Mouse (Mus musculus) left cerebral cortex, postnatal 10 days (tissue): Measurements from ENCODE around the gene Rplp2. TPM values are rescaled to one million over a fixed set of nuclear protein-coding genes. Genes with fewer than 3 reads are reported as not detected.

Experiments used
- DNase-seq, 2 experiments: peaks; one replicate each; pipeline ENCODE4 v3.0.0; 2021 to 2022; ENCODE audit warnings: low spot score in 2 of 2, mixed read lengths in 1 of 2; ENCODE audit errors: extremely low spot score in 1 of 2
- intact Hi-C: fragments of 180-260 bp; cut with DNase I; formaldehyde crosslinking; loops from one replicate; pipeline ENCODE4 v1.15.1; 2025
- total RNA-seq, 2 experiments: library from RNA; stranded (reverse); gene quantifications; 2 replicates each; pipeline ENCODE4 v1.2.3; 2021

Rplp2 gene
- total RNA-seq, 2 experiments from 2014 or later = 687 to 705 TPM

DNA sequence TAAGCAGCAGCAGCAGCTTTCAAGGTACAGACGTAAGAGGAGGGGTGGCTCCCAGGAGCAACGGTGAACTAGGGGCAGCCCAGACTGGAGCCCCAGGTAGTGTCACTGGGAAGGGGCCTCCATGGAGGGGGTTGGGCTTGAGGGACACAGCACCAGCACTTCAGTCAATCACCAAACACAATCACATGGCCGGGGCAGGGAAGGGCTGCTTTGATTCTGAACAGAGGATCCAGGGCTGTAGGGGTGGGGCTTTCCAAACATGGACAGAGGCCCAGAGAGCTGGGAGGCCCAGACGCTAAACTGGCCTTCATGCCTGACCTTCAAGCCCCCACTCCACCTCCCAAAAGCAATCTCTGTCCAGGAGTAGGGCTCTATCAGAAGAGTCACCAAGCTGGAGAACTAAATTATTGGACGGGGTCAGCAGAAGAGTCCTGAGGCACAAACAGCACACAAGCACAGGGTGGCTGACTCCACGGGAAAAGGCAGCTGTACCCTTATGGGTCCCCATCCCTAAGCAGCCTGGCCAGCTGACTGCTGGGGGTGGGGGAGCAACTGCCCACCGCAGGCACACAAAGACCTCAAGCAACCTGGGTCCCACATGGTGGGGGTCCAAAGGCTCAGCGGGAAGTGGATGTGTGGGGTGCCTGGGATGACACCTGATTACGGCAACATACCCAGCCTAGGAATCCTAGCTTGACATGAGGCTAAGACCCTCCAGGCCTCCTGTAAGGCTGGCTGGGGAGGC lies 17.2 kb upstream of the Rplp2 start:
- intact Hi-C loops = no loop called here

DNA sequence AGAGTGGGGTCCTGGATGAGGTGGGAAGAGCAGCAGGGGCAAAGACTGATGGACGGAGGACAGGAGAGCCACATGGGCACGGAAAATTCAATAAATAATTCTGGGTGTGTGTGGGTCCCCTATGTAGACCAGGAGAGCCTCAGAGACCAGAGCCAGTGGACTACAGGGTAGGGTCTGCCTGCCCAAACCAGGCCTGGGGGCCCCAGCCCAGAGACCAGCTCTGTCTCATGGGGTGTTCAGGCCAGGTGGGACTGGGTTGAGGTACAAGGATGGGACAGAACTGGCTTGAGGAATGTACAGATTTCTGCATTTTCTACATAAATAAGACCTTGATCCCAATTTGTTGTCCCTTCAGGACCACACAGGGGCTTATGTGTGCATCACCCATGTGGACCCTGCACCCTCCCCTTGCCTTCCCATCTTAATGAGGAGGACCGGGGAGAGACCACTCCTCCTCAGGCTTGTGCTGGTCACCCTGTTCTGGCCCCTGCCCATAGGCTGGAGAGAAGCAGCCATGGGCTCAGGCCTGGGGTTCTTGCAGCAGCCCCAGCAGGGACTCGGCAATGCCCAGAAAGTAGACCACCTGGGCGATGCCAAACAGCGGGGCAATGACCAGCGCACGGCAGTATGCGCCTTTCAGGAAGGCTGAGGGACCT lies 16.5 kb upstream of the Rplp2 start:
- peak in 1 of 2 experiments; percentile 25 for DNase-seq
- intact Hi-C loops = no loop called here

More for the DNA sequence above, 17.2 kb upstream of the Rplp2 start:
- DNase-seq = peak in 1 of 2 experiments; percentile 34

DNA sequence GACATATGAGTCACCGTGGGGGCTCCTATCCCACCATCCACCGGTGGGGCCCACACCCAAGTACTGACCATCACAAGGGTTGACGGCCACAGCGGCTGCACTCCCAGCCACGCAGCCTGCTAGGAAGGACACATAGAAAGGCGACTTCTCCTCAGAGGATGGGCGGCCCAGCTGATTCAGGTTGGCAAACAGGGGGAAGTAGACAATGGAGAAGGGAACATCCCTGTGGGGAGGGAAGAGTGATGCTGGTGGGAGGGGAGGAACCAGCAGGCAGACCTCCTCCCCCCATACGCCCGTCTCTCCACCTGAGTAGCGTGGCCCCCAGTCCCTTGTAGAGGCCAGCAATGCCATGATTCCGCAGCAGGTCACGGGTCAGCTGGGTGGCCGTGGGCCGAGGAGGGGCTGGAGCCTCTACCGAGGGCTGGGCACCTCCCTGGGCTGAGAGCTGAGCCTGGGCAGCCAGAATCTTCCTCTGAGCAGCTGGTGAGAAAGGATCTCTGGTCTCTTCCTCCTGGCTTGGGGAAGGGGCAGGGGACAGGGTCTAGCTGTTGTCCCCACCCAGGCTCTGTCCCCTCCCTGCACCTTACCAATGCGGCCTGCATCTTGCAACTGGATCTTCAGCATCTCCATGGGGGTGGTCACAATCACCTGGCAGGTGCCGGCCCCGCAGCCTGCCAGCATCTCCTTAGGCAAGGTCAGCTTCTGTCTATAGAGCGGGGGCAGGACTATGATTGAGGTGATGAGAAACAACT lies 15.6 kb upstream of the Rplp2 start:
- peak in 1 of 2 experiments; percentile 34 for DNase-seq
- intact Hi-C loops = no loop called here

DNA sequence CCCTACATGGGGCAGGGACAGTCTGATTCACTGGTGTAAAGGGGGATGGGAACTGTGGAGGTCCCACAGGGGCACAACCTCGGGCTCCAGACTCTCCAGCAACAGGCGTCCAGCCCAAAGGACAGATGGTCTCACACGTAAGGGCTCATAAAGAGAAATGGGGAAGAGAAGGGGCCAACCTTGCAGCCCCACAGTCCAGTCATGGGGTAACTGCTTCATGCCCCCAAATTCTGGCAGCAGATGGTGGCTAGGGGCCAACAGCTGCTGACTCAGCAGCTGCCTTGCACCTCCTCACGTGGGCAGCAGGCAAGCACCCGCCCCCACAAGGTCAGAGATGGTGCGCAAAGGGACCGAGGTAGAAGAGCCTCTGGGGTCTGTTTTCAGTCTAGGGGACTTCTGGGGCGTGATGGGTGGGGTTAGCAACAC lies 15.0 kb upstream of the Rplp2 start:
- intact Hi-C loops = no loop called here
- peak in 1 of 2 experiments; percentile 38 for DNase-seq

DNA sequence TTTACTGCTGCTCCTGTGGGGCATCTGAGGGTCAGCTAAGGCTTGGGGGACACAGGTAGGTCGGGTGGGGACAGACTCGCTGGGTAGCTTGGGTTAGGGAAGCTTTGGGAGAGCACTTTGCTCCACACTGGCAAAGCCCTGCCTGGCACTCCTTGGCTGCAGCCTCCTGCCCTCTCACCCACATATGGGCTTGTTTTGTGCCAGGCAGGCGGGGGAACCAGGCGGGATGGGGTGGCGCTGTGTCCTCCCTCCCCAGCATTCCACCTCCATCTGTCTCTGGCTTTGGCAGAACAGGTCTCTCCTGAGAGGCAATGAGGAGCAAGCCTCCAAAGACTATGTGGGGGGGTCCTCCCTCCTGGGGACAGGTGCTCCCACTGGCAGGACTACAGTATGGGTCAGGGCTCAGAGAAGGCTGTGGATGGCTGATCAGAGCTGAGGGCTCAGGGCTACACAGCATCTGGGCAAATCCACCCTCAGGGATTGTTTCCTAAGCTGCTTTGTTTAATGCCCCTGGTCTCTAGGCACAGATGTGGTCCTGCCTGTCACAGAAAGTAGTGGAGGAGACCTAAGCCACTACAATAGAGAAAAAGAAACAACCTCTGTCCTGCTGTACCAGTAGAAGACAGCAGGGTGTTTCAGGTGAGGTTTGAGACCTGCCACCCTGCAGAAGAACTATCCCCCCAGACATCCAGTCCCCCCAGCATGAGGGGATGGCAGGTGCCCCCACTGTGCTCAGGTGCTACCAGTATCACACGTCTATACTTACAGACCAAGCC lies 14.2 kb upstream of the Rplp2 start:
- intact Hi-C loops = no loop called here

DNA sequence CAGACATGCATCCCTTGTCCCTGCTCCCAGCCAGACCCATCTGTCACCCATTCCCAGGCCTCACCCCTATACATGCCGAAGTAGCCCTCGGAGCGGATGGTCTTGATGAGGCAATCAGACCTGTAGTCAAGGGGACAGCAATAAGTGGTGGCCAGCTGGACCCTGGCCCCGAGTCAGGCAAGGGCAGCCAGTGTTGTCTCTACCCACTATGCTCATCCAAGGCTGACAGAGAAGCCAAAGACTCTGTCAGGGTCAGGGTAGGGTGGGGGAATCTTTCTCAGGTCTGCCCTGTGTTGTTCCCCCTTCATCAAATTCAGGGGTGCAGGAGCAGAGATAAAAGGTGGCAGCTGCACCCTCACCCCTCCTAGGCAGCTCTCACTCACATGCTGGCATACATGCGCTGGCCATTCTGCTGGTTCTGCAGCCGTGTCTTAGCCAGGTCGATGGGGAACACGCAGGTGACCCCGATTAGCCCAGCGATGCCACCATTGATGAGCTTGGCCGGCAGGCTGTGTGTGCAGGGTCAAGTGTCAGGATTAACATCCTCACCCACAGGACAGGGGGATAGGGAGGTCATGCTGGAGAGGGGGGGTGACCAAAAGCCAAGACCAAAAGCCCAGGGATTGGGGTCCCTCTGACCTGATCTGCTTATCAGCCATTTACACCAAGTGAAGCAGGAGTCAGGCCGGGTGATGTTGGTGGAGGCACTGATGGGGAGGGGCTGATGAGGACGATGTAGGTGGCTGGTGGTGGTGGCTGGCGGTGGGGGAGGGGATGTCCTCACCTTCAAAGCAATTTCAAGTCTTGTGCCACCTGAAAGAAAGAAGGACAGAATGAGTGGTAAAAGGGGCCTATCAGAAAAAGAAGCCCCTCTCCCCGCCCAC lies 13.4 kb upstream of the Rplp2 start:
- intact Hi-C loops = no loop called here
- peak in 1 of 2 experiments; percentile 33 for DNase-seq

More for the DNA sequence above, 14.2 kb upstream of the Rplp2 start:
- DNase-seq = peak in 1 of 2 experiments; percentile 29

DNA sequence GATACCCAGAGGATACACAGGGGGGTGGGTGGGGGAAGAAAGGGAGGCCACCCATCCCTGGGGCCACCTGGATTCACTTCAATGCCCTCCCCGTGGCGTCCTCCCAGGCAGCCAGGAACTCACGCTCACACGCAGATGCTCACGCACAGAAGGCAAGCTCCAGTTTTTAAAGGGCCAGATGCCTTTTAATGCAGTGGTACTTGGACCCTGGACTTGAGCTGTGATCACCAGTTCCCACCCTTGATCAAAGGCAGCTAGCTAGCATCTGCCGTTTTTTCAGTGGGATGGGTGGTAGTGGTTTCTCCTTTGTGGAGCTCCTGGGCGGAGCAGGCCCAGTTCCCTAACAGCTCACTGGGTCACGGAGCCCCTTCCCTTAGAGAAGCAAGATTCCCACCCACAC lies 12.7 kb upstream of the Rplp2 start:
- intact Hi-C loops = no loop called here
- DNase-seq = peak; percentile 62 to 63

DNA sequence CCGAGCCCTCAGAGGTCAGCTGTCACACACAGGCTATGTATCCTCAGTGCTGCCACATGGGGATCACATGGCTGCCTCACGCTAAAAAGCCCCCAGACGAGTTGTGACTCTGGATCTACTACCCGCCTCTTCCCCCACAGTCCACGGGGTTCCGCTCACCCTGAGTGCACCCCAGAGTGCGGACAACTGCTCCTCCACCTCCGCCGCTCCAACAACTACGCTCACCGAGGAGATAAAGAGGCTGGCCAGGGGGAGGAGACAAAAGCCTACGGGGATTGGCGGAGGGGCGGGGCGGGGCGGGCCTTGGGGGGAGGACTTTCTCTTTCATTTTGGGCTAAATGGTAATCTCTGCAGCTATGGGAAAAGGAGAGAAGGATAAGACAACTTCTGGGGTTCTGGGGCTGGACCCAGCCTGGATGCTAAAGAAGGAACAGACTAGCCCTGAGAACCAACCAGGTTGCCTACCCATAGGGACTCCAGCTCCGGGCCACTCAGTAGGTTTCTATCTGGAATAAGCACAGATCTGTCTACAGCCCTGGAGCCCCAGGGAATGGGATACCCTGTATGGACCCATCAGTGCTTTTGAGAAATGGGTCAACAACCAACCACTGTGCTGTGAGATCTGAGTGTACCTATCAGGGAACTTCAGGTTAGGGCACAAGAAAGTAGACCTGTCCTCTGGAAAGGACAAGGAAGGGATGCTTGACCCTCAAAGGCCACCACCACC lies 11.9 kb upstream of the Rplp2 start:
- DNase-seq = peak in 1 of 2 experiments; percentile 76
- intact Hi-C loops = no loop called here

DNA sequence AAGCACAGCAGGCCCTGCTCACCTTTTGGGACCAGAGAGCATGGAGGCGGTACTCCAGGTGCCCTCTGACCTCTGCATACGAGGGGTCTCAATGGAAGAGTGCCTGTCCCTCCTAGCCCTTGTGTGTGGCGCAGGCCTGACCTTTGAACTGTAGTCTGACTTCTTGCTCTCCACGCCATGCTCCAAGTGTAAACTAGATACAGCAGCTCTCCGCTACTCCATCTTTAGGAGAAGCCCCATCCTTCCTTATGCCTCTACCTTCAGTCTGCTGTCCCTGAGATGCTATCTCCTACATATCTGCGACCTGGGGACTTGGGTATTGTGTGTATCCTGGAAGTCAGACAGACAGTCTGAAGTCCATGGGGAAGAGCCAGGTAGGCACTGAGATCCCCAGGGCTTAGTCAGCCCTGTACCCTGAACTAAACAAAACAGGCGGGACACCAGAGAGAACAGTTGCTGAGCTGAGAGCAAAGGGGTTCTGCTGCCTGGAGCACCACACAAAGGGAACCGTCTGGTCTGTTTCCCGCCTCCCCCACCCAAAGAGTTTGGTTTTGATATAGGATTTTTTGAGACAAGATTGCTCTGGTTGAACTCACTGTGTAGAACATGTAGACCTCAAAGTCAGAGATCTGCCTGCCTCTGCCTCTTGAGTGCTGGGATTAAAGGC lies 11.2 kb upstream of the Rplp2 start:
- peak in 1 of 2 experiments; percentile 32 for DNase-seq
- intact Hi-C loops = no loop called here

DNA sequence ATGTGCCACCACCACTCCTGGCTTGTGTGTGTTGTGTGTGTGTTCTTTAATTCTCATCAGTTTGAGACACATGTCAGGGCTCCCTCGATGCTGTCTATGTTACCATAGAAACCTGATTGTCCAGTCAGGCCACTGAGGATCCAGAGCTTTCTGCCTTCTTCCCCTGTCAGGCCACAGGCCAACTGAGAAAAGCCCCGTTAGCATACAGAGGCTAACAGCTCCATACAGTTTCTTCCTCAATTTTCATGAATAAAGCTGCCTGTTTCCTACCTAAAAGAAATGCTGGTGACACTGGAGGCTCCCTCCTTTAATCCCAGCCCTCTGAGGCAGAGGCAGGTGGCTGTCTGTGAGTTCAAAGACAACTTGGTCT lies 10.7 kb upstream of the Rplp2 start:
- DNase-seq = no peak
- intact Hi-C loops = no loop called here

DNA sequence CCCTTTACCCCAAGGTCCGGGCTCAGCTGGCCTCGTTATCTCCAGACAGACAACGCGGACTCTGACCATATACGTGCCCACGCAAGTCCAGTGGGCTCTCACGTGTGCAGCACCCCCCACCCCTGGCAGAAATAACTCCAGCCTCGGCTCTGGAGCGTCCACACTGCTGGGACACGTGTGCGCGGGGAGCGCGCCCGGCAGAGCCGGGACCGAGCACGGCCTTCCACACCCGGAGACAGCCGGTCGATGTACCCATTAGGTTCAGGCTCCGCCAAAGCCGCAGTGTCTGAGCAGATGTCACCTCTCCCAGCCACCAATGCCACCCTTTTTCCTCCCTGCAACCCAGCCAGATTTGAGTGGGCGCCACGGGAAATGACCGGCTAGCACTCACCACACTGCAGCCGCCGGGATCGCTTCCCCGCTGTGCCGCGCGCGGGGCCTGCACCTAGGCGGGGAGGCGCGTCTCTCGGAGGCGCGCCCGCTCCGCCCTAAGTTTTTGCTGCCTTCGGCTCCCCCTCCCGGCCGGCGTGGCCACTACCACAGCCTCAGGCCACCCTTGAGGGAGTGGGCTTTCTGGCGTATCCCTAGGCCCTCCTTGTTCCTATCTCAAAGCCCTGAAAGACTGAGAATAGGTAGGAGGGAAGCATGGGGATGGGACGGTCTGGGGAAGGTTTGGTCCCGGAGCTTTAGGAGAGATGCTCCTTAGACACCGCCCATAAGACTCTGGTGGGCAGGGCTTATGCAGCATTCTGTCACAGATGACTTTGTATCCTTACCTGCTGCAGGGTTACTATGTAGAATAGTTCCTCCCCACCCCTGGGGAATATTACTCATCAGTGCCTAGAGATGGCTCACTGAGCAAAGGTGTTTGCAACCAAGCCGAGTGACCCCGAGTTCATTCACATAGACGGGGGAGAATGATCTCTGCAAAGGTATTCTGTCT lies 9.7 kb upstream of the Rplp2 start, which contains the start of gene Slc25a22:
Slc25a22 (minus strand) TSS at position 715 of the 943 bp plus-strand sequence.
- peak; percentile 76 to 91 for DNase-seq
- intact Hi-C loops = no loop called here

DNA sequence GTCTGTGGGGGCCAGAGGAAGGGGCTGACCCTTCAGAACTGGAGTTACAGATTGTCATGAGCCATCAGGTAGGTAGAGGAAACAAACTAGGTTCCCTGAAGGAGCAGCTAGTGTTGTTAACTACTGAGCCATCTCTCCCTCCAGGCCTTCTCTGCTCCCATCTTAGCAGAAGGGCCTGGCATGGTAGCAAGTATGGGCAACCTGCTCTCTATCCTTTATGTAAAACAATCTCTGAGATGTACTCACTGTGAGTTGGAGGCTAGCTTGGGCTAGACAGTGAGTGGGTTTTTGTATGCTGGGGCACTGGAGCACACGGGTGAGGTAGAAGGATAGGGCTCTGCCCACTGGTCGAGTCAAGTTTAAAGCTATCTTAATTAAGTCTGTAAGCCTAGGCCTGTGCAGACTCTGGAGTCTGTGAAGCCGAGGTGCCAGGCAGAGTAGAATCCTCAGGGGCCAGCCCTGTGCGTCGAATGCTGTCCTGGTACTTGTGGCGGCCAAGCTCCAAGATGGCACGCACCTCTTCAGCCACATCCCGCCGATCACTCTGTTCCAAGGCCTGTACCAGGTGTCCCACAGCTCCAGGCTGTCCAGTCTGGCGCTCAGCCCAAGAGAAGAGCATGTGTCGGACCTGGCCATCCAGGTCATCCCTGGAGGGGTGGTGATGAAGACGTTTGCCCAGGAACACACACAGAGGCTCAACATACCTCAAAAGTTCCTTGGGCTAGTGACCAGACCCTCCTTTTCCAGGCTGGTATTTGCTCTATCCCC lies 8.8 kb upstream of the Rplp2 start:
- intact Hi-C loops = no loop called here
- peak in 1 of 2 experiments; percentile 44 for DNase-seq

DNA sequence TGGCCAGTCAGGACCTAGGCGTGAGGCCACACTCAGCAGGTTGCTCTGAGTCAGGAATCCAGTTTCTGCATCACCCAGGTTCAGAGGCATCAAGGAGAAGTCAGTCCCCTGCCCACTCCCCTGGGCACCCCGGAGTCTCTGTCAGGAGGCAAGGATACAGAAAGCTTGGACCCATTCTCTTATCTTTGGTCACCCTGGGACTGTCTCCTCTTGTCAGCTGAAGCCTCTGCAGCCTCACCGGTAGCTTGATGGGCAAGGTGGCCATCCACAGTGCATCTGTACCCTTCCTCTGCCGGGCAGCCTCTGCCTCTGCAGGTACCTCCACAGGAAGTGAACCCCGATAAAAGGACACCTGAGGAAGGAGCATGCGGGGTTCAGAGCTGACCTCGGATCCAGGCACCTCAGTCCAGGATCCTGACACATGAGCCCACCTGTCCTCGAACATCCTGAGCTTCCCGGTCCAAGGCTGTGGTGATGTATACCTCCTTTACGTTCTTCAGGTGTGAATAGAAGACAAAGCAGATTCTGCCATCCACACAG lies 8.0 kb upstream of the Rplp2 start:
- no peak for DNase-seq
- intact Hi-C loops = no loop called here

DNA sequence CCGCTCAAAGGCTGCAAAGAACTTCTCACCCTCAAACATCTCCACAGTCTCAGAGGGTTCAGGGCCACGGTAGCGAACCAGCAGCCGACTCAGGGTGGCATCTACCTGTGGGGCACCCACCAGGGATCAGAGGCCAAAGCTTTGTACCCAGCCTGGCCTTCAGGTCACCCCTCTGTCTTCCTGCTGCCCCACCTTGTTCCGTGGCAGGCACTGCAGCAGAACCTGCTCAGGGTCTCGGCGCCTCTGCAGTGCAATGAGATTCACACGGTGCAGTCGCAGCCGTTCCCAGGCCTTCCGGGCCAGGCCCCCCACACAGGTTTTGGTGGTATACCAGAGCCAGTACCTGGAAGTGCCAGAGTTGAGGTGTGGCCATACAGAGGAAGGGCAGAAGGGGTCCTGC lies 7.4 kb upstream of the Rplp2 start:
- peak in 1 of 2 experiments; percentile 30 for DNase-seq
- intact Hi-C loops = no loop called here

DNA sequence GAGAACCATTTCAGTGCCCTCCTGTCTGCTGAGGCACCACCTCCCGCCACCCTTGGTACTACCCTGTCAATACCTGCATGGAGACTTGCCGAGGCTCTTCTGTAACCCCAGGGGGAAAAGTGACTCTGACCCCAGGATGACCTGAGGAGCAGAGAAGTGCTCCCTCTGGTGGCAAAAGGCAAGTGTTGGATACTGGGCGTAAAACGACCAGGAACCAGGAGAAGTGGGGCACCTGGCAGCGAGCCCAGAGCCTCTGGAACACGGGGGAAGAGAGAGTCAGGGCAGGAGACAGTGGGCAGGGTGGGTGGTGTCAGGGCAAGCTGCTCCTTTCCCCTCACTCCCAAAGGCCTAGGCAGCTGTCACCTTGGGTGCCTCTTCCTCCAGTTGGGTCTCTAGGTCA lies 6.6 kb upstream of the Rplp2 start:
- intact Hi-C loops = no loop called here
- peak in 1 of 2 experiments; percentile 86 for DNase-seq
